Mouse (Mus musculus) CD4-positive, CD25-positive, alpha-beta regulatory T cell, adult 4 months (primary cell): Measurements from ENCODE around the gene Helz. TPM values are rescaled to one million over a fixed set of nuclear protein-coding genes. Genes with fewer than 3 reads are reported as not detected.

Experiments
- ATAC-seq: one replicate; pipeline ENCODE4 v1.8.0; 2017
- polyA plus RNA-seq, 2 experiments: library from polyadenylated mRNA; unstranded; fragments of 100-300 nt; shearing (Covaris generic); gene quantifications; one replicate each; pipeline ENCODE4 v1.2.1; 2017

Helz gene
- polyA plus RNA-seq, 2 experiments from 2014 or later, result 27.8 to 35.7 TPM

GRCm38 (mm10) chr11:107624661-107625060, 76.9 kb downstream of the Helz start:
- ATAC-seq, result no peak

- no peak for ATAC-seq
Observed at GRCm38 (mm10) chr11:107625746-107626145, 78.0 kb downstream of the Helz start.

- no peak for ATAC-seq
Observed at GRCm38 (mm10) chr11:107629504-107629903, 81.8 kb downstream of the Helz start.

- ATAC-seq, result no peak
Observed at GRCm38 (mm10) chr11:107629951-107630350, 82.2 kb downstream of the Helz start.

- no peak for ATAC-seq
Observed at GRCm38 (mm10) chr11:107631124-107631523, 83.4 kb downstream of the Helz start.

GRCm38 (mm10) chr11:107633563-107634146, 85.9 kb downstream of the Helz start:
- no peak for ATAC-seq

GRCm38 (mm10) chr11:107638137-107638536, 90.4 kb downstream of the Helz start:
- no peak for ATAC-seq

GRCm38 (mm10) chr11:107639657-107640056, 91.9 kb downstream of the Helz start:
- no peak for ATAC-seq

GRCm38 (mm10) chr11:107644461-107644860, 96.7 kb downstream of the Helz start:
- ATAC-seq, result no peak

GRCm38 (mm10) chr11:107647330-107647729, 99.6 kb downstream of the Helz start:
- no peak for ATAC-seq

- ATAC-seq, result no peak
Observed at GRCm38 (mm10) chr11:107648668-107649067, 100.9 kb downstream of the Helz start.

GRCm38 (mm10) chr11:107649458-107649857, 101.7 kb downstream of the Helz start:
- ATAC-seq, result no peak

GRCm38 (mm10) chr11:107650422-107651051, 102.8 kb downstream of the Helz start:
- ATAC-seq, result no peak

GRCm38 (mm10) chr11:107651391-107651790, 103.7 kb downstream of the Helz start:
- ATAC-seq, result no peak

GRCm38 (mm10) chr11:107652137-107652536, 104.4 kb downstream of the Helz start:
- ATAC-seq, result no peak

- ATAC-seq, result no peak
Observed at GRCm38 (mm10) chr11:107655538-107655937, 107.8 kb downstream of the Helz start.

GRCm38 (mm10) chr11:107657117-107657516, 109.4 kb downstream of the Helz start:
- no peak for ATAC-seq

- ATAC-seq, result no peak
Observed at GRCm38 (mm10) chr11:107660452-107660851, 112.7 kb downstream of the Helz start.

- no peak for ATAC-seq
Observed at GRCm38 (mm10) chr11:107662666-107663065, 114.9 kb downstream of the Helz start.

- no peak for ATAC-seq
Observed at GRCm38 (mm10) chr11:107667542-107667941, 119.8 kb downstream of the Helz start.

- ATAC-seq, result peak; percentile 81
Observed at GRCm38 (mm10) chr11:107668223-107668622, 120.5 kb downstream of the Helz start.

- no peak for ATAC-seq
Observed at GRCm38 (mm10) chr11:107668977-107669376, 121.2 kb downstream of the Helz start.

- no peak for ATAC-seq
Observed at GRCm38 (mm10) chr11:107674006-107674405, 126.3 kb downstream of the Helz start.

GRCm38 (mm10) chr11:107674601-107675000, 126.9 kb downstream of the Helz start:
- ATAC-seq, result no peak

GRCm38 (mm10) chr11:107675246-107675645, 127.5 kb downstream of the Helz start:
- no peak for ATAC-seq
